In the genomic region with DNA sequence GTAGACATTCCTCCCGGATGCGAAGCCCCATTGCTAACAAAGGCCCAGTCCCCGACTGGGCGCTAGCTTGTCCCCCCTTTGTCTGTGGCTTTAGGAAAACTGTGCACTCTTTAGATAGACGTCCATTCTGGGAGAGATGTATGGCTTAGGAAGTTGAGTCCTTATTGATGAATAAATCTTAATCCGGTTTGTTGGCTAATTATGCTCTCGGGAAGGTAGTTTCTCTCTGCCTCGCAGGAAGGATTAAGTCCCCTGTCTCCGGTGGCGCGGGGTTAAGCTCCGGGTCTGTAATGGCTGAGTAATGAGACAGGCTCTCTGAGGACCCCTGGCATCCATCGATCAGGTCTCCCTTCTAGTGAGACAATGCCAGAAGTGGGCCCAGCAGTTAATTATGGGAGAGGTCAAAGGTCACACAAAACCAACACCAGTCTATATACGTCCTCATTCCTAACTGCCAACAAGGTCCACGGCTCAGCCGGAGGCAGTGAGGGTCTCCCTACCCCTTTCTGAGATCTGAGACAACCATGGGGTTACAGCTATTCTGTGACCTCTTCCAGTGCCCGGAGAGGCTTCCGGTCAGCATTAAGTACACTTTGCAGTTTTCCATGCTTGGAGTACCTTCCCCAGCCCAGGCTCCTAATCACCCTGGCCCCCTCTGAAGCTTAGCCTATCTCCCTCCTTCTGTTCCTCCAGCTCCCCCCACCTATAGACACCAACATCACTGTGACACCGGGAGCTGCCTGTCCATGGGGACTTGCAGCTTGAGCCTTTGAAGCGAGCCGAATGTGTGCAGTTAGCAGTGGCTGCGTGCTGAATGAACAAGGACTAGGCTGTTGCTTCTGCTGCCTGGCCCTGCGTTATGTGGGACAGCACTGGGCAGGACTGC, we compare ENCODE assay signal across 16 mouse cellular contexts. TPM values are rescaled to one million over a fixed set of nuclear protein-coding genes. Genes with fewer than 3 reads are reported as not detected.
DNase-seq lines count a peak whose midpoint lies in the region; ATAC-seq and TF ChIP-seq lines count a peak whose summit lies in the region.
"Had no signal": no experiment of that assay in that cellular context is flagged by ENCODE, and none has a peak within 500 bp of the region (broad histone marks: within the 10 kb centered on the region; RNA-seq: fewer than 3 reads in every experiment).

No protein-coding gene starts in this region.

- no peak overlapping the region for H3K4me3 ChIP-seq in forebrain, postnatal 0 days (ENCODE audit: low read depth, low read length)
- no peak overlapping the region for H3K4me3 ChIP-seq in forebrain, embryonic 13.5 days
- H3K4me3 ChIP-seq in hindbrain, embryonic 13.5 days: no peak overlapping the region
- H3K4me3 ChIP-seq in midbrain, embryonic 15.5 days: no peak overlapping the region
- H3K4me3 ChIP-seq: heart, embryonic 15.5 days; limb, embryonic 15.5 days had no signal

- H3K9ac ChIP-seq in forebrain, postnatal 0 days: no peak overlapping the region
- H3K9ac ChIP-seq in forebrain, embryonic 13.5 days: no peak overlapping the region
- no peak overlapping the region for H3K9ac ChIP-seq in hindbrain, embryonic 13.5 days
- no peak overlapping the region for H3K9ac ChIP-seq in midbrain, embryonic 15.5 days
- H3K9ac ChIP-seq: heart, embryonic 15.5 days; limb, embryonic 15.5 days; lung, embryonic 14.5 days had no signal

- H3K36me3 ChIP-seq in forebrain, postnatal 0 days (ENCODE audit: insufficient read depth): no peaks in the 10 kb centered on the region
- H3K36me3 ChIP-seq in forebrain, embryonic 13.5 days (ENCODE audit: poor library complexity, severe bottlenecking): no peaks in the 10 kb centered on the region
- H3K36me3 ChIP-seq in hindbrain, embryonic 13.5 days: no peaks in the 10 kb centered on the region
- H3K36me3 ChIP-seq in midbrain, embryonic 15.5 days (replicated peaks): no peaks in the 10 kb centered on the region
- H3K36me3 ChIP-seq: heart, embryonic 15.5 days; limb, embryonic 15.5 days had no signal

- no peaks in the 10 kb centered on the region for H3K4me1 ChIP-seq in forebrain, postnatal 0 days (ENCODE audit: insufficient read depth)
- peaks cover 41% of the 10 kb centered on the region for H3K4me1 ChIP-seq in forebrain, embryonic 13.5 days
- peaks cover 29% of the 10 kb centered on the region for H3K4me1 ChIP-seq in hindbrain, embryonic 13.5 days (replicated peaks)
- peaks cover 21% of the 10 kb centered on the region for H3K4me1 ChIP-seq in midbrain, embryonic 15.5 days

- WGBS in forebrain, postnatal 0 days: 26% methylated on average over 23 of the region's 23 CpGs
- WGBS in forebrain, embryonic 13.5 days: 7% methylated on average over 23 of the region's 23 CpGs
- 16% methylated on average over 23 of the region's 23 CpGs for WGBS in hindbrain, embryonic 13.5 days
- 9% methylated on average over 23 of the region's 23 CpGs for WGBS in midbrain, embryonic 15.5 days

- no peak for TF ChIP-seq CTCF in forebrain, postnatal 0 days (IDR thresholded peaks at IDR 0.05; ENCODE audit: low read depth)

- H3K27ac ChIP-seq in forebrain, postnatal 0 days (ENCODE audit: low read depth, low read length): no peak overlapping the region
- no peak overlapping the region for H3K27ac ChIP-seq in forebrain, embryonic 13.5 days
- H3K27ac ChIP-seq in hindbrain, embryonic 13.5 days: no peak overlapping the region
- no peak overlapping the region for H3K27ac ChIP-seq in midbrain, embryonic 15.5 days
- H3K27ac ChIP-seq: heart, embryonic 15.5 days; limb, embryonic 15.5 days had no signal

- no peak overlapping the region for H3K4me2 ChIP-seq in forebrain, postnatal 0 days (ENCODE audit: low read depth)
- H3K4me2 ChIP-seq in forebrain, embryonic 13.5 days: no peak overlapping the region
- no peak overlapping the region for H3K4me2 ChIP-seq in hindbrain, embryonic 13.5 days
- H3K4me2 ChIP-seq in midbrain, embryonic 15.5 days: no peak overlapping the region
- H3K4me2 ChIP-seq: heart, embryonic 15.5 days; limb, embryonic 15.5 days; lung, embryonic 14.5 days had no signal

- H3K27me3 ChIP-seq in forebrain, postnatal 0 days (ENCODE audit: insufficient read depth, low read length): no peaks in the 10 kb centered on the region
- peaks cover 38% of the 10 kb centered on the region for H3K27me3 ChIP-seq in forebrain, embryonic 13.5 days
- H3K27me3 ChIP-seq in hindbrain, embryonic 13.5 days: 0 out of 2 replicates have a peak, but pooled peaks cover 15% of the 10 kb centered on the region
- 0 out of 2 replicates have a peak, but pooled peaks cover 2% of the 10 kb centered on the region for H3K27me3 ChIP-seq in midbrain, embryonic 15.5 days (replicated peaks)
- H3K27me3 ChIP-seq: heart, embryonic 15.5 days had no signal

- no peaks in the 10 kb centered on the region for H3K9me3 ChIP-seq in forebrain, postnatal 0 days (ENCODE audit: low read length)
- H3K9me3 ChIP-seq in forebrain, embryonic 13.5 days (replicated peaks): no peaks in the 10 kb centered on the region
- no peaks in the 10 kb centered on the region for H3K9me3 ChIP-seq in hindbrain, embryonic 13.5 days
- H3K9me3 ChIP-seq in midbrain, embryonic 15.5 days: no peaks in the 10 kb centered on the region
- H3K9me3 ChIP-seq: heart, embryonic 15.5 days; limb, embryonic 15.5 days had no signal

- DNase-seq in forebrain, postnatal 0 days: no peak
- peak; percentile 92 for DNase-seq in embryo, embryonic 10 days (ENCODE audit: low spot score)
- DNase-seq in heart, postnatal 25 days (ENCODE audit: low spot score): no peak
- DNase-seq in lung, adult 18-20 months: no peak
- no peak for DNase-seq in left cerebral cortex, postnatal 25 days (ENCODE audit: low spot score in 2 of 2)
- DNase-seq: cerebellum, postnatal 25 days; kidney, adult 9 months; lung, embryonic 14.5 days; thymus, adult 18-20 months had no signal

- ATAC-seq in forebrain, postnatal 0 days: 0 out of 2 replicates have a peak, but pooled peaks have one; percentile 10
- ATAC-seq in forebrain, embryonic 13.5 days: no peak
- peak; percentile 26; the same call in 1 of the 2 replicates for ATAC-seq in hindbrain, embryonic 13.5 days (ENCODE audit: low FRiP score)
- ATAC-seq in midbrain, embryonic 15.5 days (replicated peaks): peak; percentile 27; the same call in 1 of the 2 replicates
- ATAC-seq: activated CD4-positive, CD25-positive, alpha-beta regulatory T cell, adult 4 months had no signal

- intact Hi-C loops in heart, postnatal 25 days (cut with DNase I): no loop called here
- intact Hi-C loops in left cerebral cortex, postnatal 25 days (cut with DNase I): no loop called here

RNA-seq across cellular contexts. Expression of a gene that starts 14.7 kb away (rescaled TPM):
- 28.1 and 33.5 TPM in 2 replicates for total RNA-seq in forebrain, postnatal 0 days (2014; rRNA removed)
- 9.7 and 12.0 TPM in 2 replicates for polyA plus RNA-seq in forebrain, postnatal 0 days (2015; fragmentation: Nextera tagmentation; extraction: Ambion mirVana)
- 10.7 and 13.0 TPM in 2 replicates for polyA plus RNA-seq in forebrain, embryonic 13.5 days (2015; fragmentation: Nextera tagmentation; extraction: Ambion mirVana)
- polyA plus RNA-seq in hindbrain, embryonic 13.5 days (2015; fragmentation: Nextera tagmentation; extraction: Ambion mirVana): 13.5 and 16.5 TPM in 2 replicates
- 13.4 and 14.8 TPM in 2 replicates for polyA plus RNA-seq in midbrain, embryonic 15.5 days (2015; fragmentation: Nextera tagmentation; extraction: Ambion mirVana)
- total RNA-seq in heart, postnatal 25 days (2021): 1 to 10 TPM; 1.1 to 1.2 TPM
- total RNA-seq in left cerebral cortex, postnatal 25 days (2021): 10 to 100 TPM; 82.1 to 84.7 TPM
- total RNA-seq: megakaryocyte, adult 5-6 weeks had no signal
- polyA plus RNA-seq: activated CD4-positive, CD25-positive, alpha-beta regulatory T cell, adult 4 months had no signal
